Mouse (Mus musculus): Measurements from ENCODE around the gene Jmjd6.

GRCm38 (mm10) chr11:116838936-116839335 is 4.3 kb downstream of the Jmjd6 start:
- TF ChIP-seq POLR2A (IDR thresholded peaks at IDR 0.05; ENCODE audit: control insufficient read depth, low read depth, low read length) = no peak
- no peak for TF ChIP-seq CTCF (IDR thresholded peaks at IDR 0.05; ENCODE audit: control insufficient read depth, insufficient read depth, insufficient replicate concordance, low read depth, low read length)

Measured in testis, adult 2 months (tissue).